Mouse (Mus musculus) cerebellum, adult 9-11 months (tissue): ENCODE results near the gene Vhl.
"Not testable (repeated sequence)": the region's sequence is repeated elsewhere in the genome, so short reads cannot be mapped to it uniquely, and the experiment has no call there.

Experiments used
- DNase-seq: peaks from one replicate; pipeline ENCODE4 v3.0.0; 2022

Gene Vhl

GRCm38 (mm10) chr6:113661353-113662241, 37.8 kb downstream of the Vhl start:
- DNase-seq: no peak

GRCm38 (mm10) chr6:113662964-113663700, 39.4 kb downstream of the Vhl start:
- DNase-seq: no peak

- DNase-seq: no peak
Measured at GRCm38 (mm10) chr6:113664305-113664704, 40.5 kb downstream of the Vhl start.

GRCm38 (mm10) chr6:113667611-113668122, 43.9 kb downstream of the Vhl start:
- no peak for DNase-seq

- no peak for DNase-seq
Measured at GRCm38 (mm10) chr6:113668287-113669154, 44.8 kb downstream of the Vhl start.

- DNase-seq: no peak
Measured at GRCm38 (mm10) chr6:113669821-113670220, 46.1 kb downstream of the Vhl start.

GRCm38 (mm10) chr6:113672029-113672428, 48.3 kb downstream of the Vhl start:
- not testable (repeated sequence) for DNase-seq

- no peak for DNase-seq
Measured at GRCm38 (mm10) chr6:113672989-113673388, 49.2 kb downstream of the Vhl start.

GRCm38 (mm10) chr6:113675234-113675633, 51.5 kb downstream of the Vhl start:
- no peak for DNase-seq

GRCm38 (mm10) chr6:113675991-113676390, 52.2 kb downstream of the Vhl start:
- no peak for DNase-seq

GRCm38 (mm10) chr6:113677070-113677734, 53.4 kb downstream of the Vhl start:
- DNase-seq: no peak

- peak; percentile 25 for DNase-seq
Measured at GRCm38 (mm10) chr6:113678246-113679012, 54.7 kb downstream of the Vhl start.

- DNase-seq: no peak
Measured at GRCm38 (mm10) chr6:113679993-113680566, 56.3 kb downstream of the Vhl start.
